Mouse (Mus musculus): ENCODE measurements around the gene Lrig1.

Lrig1 gene

DNA sequence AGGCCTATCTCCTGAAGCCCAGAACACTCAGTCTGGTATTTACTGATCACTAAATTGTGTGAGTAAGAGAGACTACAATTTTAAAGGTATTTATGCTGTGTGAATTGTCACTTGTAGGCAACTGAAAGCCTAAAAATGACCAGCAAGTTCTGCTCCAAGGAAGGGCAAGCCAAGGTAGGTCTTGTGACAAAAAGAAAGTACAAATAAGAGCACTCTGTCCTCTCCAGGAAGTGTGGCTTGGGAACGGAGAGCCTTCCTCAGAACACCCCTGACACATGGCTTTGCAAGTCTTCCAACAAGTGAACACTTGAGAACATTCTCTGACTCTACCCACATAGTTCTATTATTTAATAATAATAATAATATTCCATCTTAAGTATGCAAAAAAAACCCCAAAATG is 2.5 kb downstream of the Lrig1 start:
- no peak for DNase-seq

DNA sequence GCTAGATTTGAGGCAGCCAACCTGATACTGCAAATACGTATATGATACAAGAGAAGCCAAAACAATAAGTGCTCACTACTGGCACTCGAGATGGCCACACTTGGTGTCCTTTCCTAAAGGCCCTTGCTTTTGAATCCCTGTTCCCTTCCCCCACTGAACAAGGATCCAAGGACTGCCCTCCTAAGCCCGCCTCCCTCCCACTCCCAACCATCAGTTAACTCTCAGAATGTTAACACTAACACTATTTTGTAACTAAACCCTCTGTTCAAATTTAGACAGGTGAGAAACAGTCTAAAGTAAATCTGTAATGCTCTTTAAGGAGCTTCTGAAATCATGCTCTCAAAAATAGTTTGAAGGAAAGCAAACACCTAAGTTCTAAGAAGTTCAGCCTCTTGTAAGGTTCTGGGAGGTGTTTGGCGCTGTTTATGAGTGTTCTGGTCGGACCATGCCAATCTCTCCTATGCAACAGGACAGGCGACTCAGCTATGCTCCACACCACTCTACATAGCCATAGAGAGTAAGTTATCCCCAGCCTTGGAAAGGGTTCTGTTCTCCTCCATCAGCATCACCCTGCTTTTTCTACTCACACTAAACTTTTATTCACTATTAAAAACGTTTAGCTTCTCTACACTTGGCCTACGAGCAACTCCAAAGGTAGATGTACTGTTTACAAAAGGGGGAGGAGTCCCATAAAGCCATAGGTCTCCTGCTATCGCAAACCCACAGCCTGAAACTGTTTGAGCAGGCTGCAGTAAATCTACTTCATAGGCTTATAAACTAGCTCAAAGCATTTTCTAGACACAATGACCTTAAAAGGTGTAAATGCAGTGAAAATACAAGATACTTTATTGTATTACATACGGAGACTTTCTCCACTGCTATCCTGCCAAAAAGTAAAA is 3.5 kb downstream of the Lrig1 start:
- no peak for DNase-seq

GRCm38 (mm10) chr6:94695121-94695930 is 4.6 kb downstream of the Lrig1 start:
- peak; percentile 94 for DNase-seq

GRCm38 (mm10) chr6:94694481-94694880 is 5.5 kb downstream of the Lrig1 start:
- DNase-seq = no peak

DNA sequence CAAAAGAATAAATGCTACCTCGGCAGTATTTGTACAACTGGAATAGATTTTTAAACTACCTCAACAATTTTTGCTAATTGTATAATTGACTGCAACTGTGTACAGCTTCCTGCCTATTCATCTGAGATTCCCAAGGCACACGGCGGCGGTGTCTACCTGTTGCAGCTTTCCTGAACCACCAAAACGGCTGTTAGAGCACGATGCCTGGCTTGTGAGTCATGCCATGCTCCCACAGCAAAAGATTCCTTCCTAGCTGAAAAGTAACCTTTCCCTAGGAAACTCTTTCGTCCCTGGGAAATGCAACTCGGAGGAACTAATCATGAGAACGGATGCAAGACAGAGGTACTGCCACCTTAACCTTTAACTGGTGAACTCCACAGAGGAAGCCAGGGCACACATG is 6.9 kb downstream of the Lrig1 start:
- no peak for DNase-seq

DNA sequence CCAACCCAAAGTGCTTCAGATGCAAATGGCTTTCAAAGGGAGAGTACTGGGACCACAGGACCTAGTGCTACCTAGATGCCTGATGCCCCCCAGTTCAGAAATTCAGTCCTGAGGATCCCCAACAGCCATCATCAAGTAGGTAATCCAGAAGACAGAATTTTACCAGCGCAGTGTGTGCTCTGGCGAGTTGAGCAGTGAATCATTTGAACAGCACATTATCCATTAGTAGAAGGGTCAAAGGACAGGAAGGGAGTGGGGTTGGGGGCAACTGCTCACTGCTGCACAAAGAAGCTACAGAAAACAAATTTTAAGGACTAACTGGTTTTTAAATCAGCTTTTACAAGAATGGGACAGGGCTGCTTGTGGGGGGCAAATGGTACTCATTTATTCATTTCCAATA is 8.0 kb downstream of the Lrig1 start:
- no peak for DNase-seq

- no peak for DNase-seq
Measured at GRCm38 (mm10) chr6:94690247-94690646, 9.7 kb downstream of the Lrig1 start.

DNA sequence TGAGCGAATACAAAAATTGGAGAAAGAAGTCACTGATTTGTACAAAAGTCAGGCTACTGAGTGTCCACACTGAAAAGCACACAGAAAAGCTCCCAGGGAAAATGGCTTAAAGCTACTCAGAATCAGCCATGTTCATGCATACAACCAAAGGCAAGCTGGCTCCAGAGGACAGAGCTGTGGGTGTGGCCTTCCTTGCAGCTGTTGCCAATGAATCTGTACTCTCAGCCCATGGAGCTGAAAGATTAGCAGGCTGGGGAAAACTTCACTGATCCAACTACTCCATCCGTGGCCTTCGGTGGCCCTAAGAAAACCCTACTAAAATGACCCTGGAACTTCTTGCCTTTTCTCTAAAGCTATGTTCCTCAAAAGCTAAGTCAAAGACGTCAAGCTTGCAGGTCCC is 11.2 kb downstream of the Lrig1 start:
- peak; percentile 96 for DNase-seq

DNA sequence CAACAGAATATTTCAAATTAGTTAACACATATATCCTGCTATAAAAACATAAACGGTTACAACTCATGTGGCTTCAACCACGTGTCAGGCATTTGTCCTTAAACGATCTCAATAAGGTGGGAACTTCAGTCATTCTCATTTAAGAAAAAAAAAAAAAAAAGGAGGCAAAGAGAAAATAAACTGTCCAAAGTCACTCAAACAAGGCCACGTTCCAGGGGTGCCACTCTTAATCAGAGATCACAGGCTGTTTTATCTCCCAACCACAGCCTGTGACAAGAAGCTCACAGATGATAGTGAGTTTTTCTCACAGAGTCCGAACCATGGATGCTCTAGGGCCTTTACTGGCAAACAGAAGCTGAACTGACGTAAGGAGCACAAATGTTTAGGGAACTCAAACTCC is 13.9 kb downstream of the Lrig1 start:
- no peak for DNase-seq

GRCm38 (mm10) chr6:94685611-94686010 is 14.3 kb downstream of the Lrig1 start:
- no peak for DNase-seq

GRCm38 (mm10) chr6:94684844-94685557 is 15.0 kb downstream of the Lrig1 start:
- DNase-seq = peak; percentile 95

DNA sequence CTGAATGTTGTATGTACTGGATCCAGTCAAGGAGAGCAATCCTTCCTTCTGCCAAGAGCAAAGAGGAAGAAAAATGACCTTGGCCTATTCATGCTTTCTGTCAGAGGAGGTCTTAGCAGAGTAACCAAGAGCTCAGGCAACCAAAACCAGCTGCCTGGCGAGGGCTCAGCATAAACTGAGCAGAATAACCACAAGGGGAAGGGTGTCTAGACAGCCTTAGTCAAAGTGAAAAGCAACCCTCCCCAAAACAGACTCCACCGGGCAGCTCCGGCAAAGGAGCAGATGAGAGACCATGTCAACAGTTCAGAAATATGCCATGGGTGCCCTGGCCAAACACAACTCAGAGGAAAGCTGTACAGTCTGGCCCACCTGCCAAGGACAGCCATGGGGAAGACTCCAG is 16.3 kb downstream of the Lrig1 start:
- no peak for DNase-seq

GRCm38 (mm10) chr6:94682270-94682618 is 17.7 kb downstream of the Lrig1 start:
- no peak for DNase-seq

DNA sequence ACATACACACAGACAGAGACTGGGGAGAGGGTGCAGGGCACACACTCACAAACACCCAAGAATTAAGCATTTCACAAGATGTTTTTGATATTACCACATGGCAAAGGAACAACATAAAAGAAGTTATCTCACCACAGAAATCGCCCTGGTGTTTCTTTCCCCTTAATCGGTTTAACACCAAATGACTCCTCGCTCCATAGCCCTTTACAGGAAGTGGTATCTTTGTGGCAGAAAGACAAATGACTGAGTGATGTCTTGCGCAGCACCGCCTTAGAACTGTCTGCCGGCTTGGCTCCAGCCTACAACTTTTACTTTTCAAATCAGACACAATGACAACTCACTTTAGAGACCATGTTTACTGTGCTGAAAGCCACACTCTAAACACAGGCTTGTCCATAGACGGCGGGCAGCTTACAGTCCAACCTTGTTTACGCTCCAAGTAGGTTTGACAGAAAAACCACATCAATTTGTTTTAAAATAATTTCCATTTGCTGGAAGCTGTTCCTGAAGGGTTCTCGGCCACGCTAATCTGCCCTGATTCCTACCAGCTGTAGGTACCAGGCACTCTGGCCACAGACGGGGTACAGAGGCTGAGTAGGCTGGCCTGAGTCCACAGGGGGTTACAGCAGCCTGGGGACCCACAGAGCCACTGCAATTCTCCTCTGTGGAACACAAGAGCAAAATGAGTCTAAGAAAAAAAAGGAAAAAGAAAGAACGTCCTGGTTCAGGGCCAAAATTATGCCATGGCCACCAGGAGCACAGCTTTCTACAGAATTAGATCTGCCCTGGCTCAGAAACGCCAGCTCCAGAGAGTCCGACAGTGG is 18.3 kb downstream of the Lrig1 start:
- DNase-seq = no peak

DNA sequence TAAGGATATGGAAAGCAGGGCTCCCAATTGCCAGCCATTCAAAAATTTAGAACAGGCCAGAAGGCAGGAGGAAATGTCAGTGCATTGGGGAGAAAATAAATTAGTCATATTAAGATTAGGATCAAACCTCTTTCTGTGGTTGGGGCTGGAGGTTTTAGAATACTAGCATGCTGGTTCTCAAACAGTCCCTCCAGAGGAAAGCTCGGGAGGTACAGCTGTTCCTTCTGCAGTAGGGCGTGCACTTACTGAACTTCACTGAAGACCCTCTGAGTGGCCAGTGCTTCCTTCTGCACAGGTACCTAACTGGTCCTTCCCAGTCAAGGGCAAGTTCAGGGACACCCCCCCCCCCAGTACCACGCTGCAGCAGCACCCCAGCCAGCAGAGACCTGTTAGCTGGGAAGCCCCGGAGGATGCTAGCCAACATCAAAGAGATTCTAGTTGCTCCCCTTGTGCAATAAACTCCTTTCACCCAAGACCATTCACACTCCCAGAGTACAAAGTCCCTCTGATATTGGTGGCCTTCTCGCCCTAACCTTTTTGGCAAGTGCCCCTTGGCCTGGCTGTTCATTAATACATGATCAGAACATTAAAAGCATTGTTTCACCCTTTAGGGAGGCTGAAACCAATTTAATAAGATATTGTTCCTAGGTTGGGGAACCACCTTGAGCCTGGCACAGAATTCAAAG is 19.1 kb downstream of the Lrig1 start:
- DNase-seq = no peak

DNA sequence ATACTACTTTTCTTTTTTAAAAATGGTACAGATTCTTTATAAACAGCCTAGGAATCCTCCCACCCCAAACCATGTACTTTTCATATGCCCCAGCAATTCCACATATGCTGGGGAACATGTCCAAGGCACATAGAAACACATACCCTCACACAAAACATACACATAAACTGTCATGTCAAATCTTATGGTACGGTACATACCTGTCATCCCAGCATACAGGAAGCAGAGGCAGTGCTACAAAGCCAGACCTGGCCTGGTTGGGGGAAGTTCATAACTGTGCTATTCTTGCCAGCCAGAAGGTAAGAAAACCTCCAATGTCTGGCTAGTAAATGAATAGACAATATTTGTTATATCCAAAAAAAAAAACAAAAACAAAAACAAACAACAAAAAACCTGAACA is 20.7 kb downstream of the Lrig1 start:
- DNase-seq = no peak

- no peak for DNase-seq
Measured at GRCm38 (mm10) chr6:94678377-94679164, 21.4 kb downstream of the Lrig1 start.

DNA sequence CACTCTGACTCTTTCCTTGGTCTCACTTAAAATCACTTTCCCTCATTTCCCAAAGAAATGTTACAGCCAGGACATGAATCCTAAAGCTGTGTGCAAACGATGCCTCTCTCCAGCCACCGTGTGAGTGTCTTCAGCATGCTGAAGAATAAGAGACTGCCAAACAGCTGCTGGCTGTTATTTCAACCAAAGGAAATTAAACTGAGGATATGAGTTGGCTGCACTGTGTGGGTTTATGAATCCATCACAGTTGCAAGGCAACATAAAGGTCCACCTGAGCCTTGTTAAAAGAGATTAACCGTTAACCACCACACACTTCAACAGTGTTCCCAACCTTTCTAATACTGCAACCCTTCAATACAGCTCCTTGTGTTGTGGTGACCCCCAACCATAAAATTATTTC is 22.5 kb downstream of the Lrig1 start:
- no peak for DNase-seq

DNA sequence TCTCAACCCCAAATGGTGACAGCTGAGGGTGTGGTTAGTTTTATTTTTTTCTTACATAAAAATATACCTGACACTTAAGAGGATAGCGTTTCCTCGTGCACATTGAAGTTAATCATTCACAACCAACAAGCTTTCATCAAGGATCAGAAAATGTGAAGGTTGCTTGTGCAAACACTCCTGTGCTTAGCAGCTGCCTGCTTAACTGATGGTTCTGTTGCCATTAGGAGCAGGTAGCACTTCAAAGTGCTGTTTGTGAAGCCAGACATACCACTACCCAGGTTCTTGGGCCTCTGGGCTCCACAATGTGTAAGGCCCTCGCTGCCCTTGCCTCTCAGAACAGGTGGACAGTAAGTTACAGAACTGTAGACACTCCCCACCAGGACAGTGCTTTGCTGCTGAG is 23.1 kb downstream of the Lrig1 start:
- no peak for DNase-seq

DNA sequence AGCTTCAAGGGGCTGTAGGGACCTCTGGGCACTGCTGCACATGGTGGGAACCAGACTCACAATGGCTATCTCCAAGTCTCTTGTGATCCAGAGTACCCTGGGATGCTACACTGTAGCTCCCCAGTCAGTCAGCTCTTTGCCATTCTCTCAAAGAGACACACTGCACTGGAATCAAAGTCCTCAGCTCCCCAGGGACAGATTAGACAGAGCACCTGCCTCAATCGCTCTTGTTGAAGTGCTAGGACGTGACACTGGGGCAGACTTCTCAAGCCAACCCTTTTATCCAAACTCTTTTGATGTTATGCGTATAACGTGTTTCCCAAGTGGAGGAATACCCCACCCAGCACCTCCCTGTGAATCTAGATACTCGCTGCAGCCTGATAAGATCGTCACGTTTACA is 23.7 kb downstream of the Lrig1 start:
- no peak for DNase-seq

DNA sequence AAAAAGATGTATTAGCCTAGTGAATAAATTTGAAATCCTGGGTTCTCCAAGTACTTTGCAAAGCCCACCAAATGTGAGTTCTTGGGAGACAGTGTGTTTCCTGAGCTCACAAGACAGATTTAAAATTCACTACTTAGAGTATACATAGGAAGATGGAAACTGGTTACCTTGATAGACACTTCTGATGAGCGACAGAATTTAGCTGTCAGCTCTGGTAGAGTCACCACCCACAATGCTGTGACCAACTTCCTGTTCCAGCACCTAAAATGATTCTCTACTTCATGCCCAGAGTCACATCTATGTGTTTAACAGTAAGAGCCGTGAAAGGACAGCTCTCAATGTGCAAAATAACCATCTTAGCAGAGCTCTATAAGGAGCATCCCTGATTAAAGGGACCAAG is 27.5 kb downstream of the Lrig1 start:
- DNase-seq = no peak

Data from heart, adult 11 months (tissue).